Mouse (Mus musculus) C2C12 (cell line): ENCODE results near the gene Zfp384. TPM values are rescaled to one million over a fixed set of nuclear protein-coding genes. Genes with fewer than 3 reads are reported as not detected.

Experiments
- H3K27me3 ChIP-seq: one replicate; pipeline ENCODE4 v1.6.1; 2011; ENCODE audit not compliant: control insufficient read depth, insufficient read depth, insufficient read length
- H3K36me3 ChIP-seq: one replicate; pipeline ENCODE4 v1.6.1; 2011; ENCODE audit not compliant: control insufficient read depth, insufficient read depth
- H3K4me3 ChIP-seq: one replicate; pipeline ENCODE4 v1.5.1; 2011; ENCODE audit warnings: mild to moderate bottlenecking, control low read depth; ENCODE audit not compliant: poor library complexity, insufficient read depth, severe bottlenecking
- H3K79me2 ChIP-seq: one replicate; pipeline ENCODE4 v1.6.1; 2011; ENCODE audit not compliant: control insufficient read depth, insufficient read depth
- H3K79me3 ChIP-seq: one replicate; pipeline ENCODE4 v1.6.1; 2011; ENCODE audit warnings: low read depth, control low read depth
- H3ac ChIP-seq: one replicate; pipeline ENCODE3; 2011; ENCODE audit warnings: low read depth; ENCODE audit not compliant: control insufficient read depth, insufficient read length
- CEBPB ChIP-seq: IDR thresholded peaks from one replicate; pipeline ENCODE4 v1.6.1; 2011; ENCODE audit warnings: low read depth, mild to moderate bottlenecking, control low read depth, moderate library complexity
- CTCF ChIP-seq: IDR thresholded peaks from one replicate; pipeline ENCODE4 v1.5.1; 2011; ENCODE audit not compliant: control insufficient read depth, insufficient read depth, insufficient read length
- FOSL1 ChIP-seq: IDR thresholded peaks from one replicate; pipeline ENCODE4 v1.8.0; 2011; ENCODE audit warnings: mild to moderate bottlenecking, low read length; ENCODE audit not compliant: poor library complexity, insufficient read depth, severe bottlenecking
- MAX ChIP-seq: IDR thresholded peaks from one replicate; pipeline ENCODE4 v1.6.1; 2011; ENCODE audit warnings: mild to moderate bottlenecking, control low read depth
- MYOD1 ChIP-seq: IDR thresholded peaks from one replicate; pipeline ENCODE4 v1.6.1; 2011; ENCODE audit warnings: low read depth; ENCODE audit not compliant: control insufficient read depth, insufficient read length
- MYOG ChIP-seq: IDR thresholded peaks from one replicate; pipeline ENCODE4 v1.6.1; 2011; ENCODE audit not compliant: control insufficient read depth, insufficient read length; ENCODE audit errors: extremely low read depth
- USF1 ChIP-seq: IDR thresholded peaks from one replicate; pipeline ENCODE4 v1.6.1; 2011; ENCODE audit warnings: low read depth, mild to moderate bottlenecking, control low read depth, moderate library complexity
- long read RNA-seq, 2 experiments: library from polyadenylated mRNA; unstranded; transcript quantifications; one replicate each; pipeline ENCODE4 v2.0.0; 2019 to 2020
- polyA plus RNA-seq: library from polyadenylated mRNA; unstranded; fragments of >200 nt; fragmentation: generic; extraction: Trizol; gene quantifications from one replicate; pipeline ENCODE4 v1.2.1, GENCODE M21; 2012; ENCODE audit warnings: missing spikeins

Gene Zfp384
- polyA plus RNA-seq: 27.8 TPM
- long read RNA-seq, experiment 1, partial matches to known transcripts: 0 of 2 reads
- long read RNA-seq, experiment 1, other reads (novel, unspliced or antisense): 2 of 2 reads
- long read RNA-seq, experiment 2, transcript Zfp384-208 (11 exons, 3,132 nt): major isoform, 6 of 42 reads
- long read RNA-seq, experiment 2, partial matches to known transcripts: 7 of 42 reads
- long read RNA-seq, experiment 2, other reads (novel, unspliced or antisense): 25 of 42 reads

GRCm38 (mm10) chr6:125009129-125009180 lies at the start of gene Zfp384:
TSS of gene Zfp384 (plus strand) at chr6:125009145.
- Histone ChIP-seq H3K4me3 (peak within 1 kb of the TSS; percentile 71), H3K79me3 (peaks cover 43% of the 10 kb centered on the region), H3K36me3 (peaks cover 32% of the 10 kb centered on the region), H3K27me3 (no peaks in the 10 kb centered on the region), H3ac (peak within 1 kb of the TSS; percentile 97), H3K79me2 (peaks cover 57% of the 10 kb centered on the region)
- TF ChIP-seq USF1: no peak
- no peak for TF ChIP-seq MYOG
- TF ChIP-seq CEBPB: no peak
- no peak for TF ChIP-seq CTCF
- TF ChIP-seq FOSL1: no peak
- no peak for TF ChIP-seq MAX
- TF ChIP-seq MYOD1: no peak

- Histone ChIP-seq H3K79me3 (peaks cover 20% of the 10 kb centered on the region), H3K36me3 (peaks cover 66% of the 10 kb centered on the region), H3K79me2 (peaks cover 31% of the 10 kb centered on the region), H3ac (no peak overlapping the region), H3K4me3 (no peak overlapping the region), H3K27me3 (no peaks in the 10 kb centered on the region)
- no peak for TF ChIP-seq MYOG
- TF ChIP-seq MYOD1: no peak
- no peak for TF ChIP-seq MAX
- TF ChIP-seq CEBPB: no peak
- no peak for TF ChIP-seq FOSL1
- no peak for TF ChIP-seq CTCF
- TF ChIP-seq USF1: no peak
These were observed 49.0 kb upstream of the Zfp384 start for GRCm38 (mm10) chr6:124959960-124960359.

GRCm38 (mm10) chr6:124961021-124961420 lies 47.9 kb upstream of the Zfp384 start:
- TF ChIP-seq MYOG (no peak), MYOD1 (no peak), USF1 (no peak), FOSL1 (no peak), MAX (no peak), CTCF (no peak), CEBPB (no peak)
- Histone ChIP-seq H3ac (no peak overlapping the region), H3K4me3 (no peak overlapping the region), H3K36me3 (peaks cover 63% of the 10 kb centered on the region), H3K27me3 (no peaks in the 10 kb centered on the region), H3K79me3 (peaks cover 25% of the 10 kb centered on the region), H3K79me2 (peaks cover 39% of the 10 kb centered on the region)

GRCm38 (mm10) chr6:124964638-124965037 lies 44.3 kb upstream of the Zfp384 start:
- H3ac ChIP-seq: peak overlapping the region; percentile 87
- peaks cover 39% of the 10 kb centered on the region for H3K36me3 ChIP-seq
- H3K27me3 ChIP-seq: no peaks in the 10 kb centered on the region
- H3K4me3 ChIP-seq: peak overlapping the region; percentile 85
- H3K79me2 ChIP-seq: peaks cover 48% of the 10 kb centered on the region
- no peak for TF ChIP-seq CTCF
- peaks cover 26% of the 10 kb centered on the region for H3K79me3 ChIP-seq

GRCm38 (mm10) chr6:124965088-124965719 lies 43.7 kb upstream of the Zfp384 start, which contains the start of gene Cops7a:
TSS of gene Cops7a (minus strand) at chr6:124965538.
- Histone ChIP-seq H3ac (peak within 1 kb of the TSS; percentile 87), H3K79me2 (peaks cover 48% of the 10 kb centered on the region), H3K36me3 (peaks cover 35% of the 10 kb centered on the region), H3K79me3 (peaks cover 26% of the 10 kb centered on the region), H3K27me3 (no peaks in the 10 kb centered on the region), H3K4me3 (peak within 1 kb of the TSS; percentile 85)
- TF ChIP-seq USF1 (peak; percentile 93), FOSL1 (no peak), MAX (peak; percentile 99), MYOG (no peak)

- peaks cover 29% of the 10 kb centered on the region for H3K36me3 ChIP-seq
- TF ChIP-seq CTCF (no peak), MAX (no peak), USF1 (no peak), CEBPB (no peak), MYOD1 (no peak), MYOG (no peak), FOSL1 (no peak)
- H3K79me2 ChIP-seq: peaks cover 48% of the 10 kb centered on the region
- no peaks in the 10 kb centered on the region for H3K27me3 ChIP-seq
- peaks cover 26% of the 10 kb centered on the region for H3K79me3 ChIP-seq
- peak overlapping the region; percentile 85 for H3K4me3 ChIP-seq
- H3ac ChIP-seq: peak overlapping the region; percentile 87
These were observed 43.2 kb upstream of the Zfp384 start for GRCm38 (mm10) chr6:124965747-124966146.
